Mouse (Mus musculus) liver, adult 2 months (tissue): ENCODE measurements around the gene Fam69a. TPM values are rescaled to one million over a fixed set of nuclear protein-coding genes. Genes with fewer than 3 reads are reported as not detected.
"Not testable (repeated sequence)": the region's sequence is repeated elsewhere in the genome, so short reads cannot be mapped to it uniquely, and the experiment has no call there.

Experiments
- DNase-seq: peaks from one replicate; pipeline ENCODE4 v3.0.0-alpha.2; 2011; ENCODE audit warnings: low read depth, low spot score; ENCODE audit errors: extremely low read depth
- H3K27ac ChIP-seq: fragments of 200-500 bp; replicated peaks from 2 replicates; pipeline ENCODE4 v1.5.1; 2012; ENCODE audit warnings: low read depth, mild to moderate bottlenecking, control low read depth, inconsistent platforms, low read length; ENCODE audit not compliant: insufficient read depth
- H3K27me3 ChIP-seq: fragments of 200-500 bp; 2 replicates; pipeline ENCODE4 v1.6.1; 2012; ENCODE audit warnings: mild to moderate bottlenecking, moderate library complexity, low read length, inconsistent platforms; ENCODE audit not compliant: control insufficient read depth, insufficient read depth
- H3K36me3 ChIP-seq: fragments of 200-500 bp; 2 replicates; pipeline ENCODE4 v1.6.1; 2012; ENCODE audit warnings: low read length, inconsistent platforms; ENCODE audit not compliant: control insufficient read depth, insufficient read depth
- H3K4me1 ChIP-seq: fragments of 200-500 bp; 2 replicates; pipeline ENCODE4 v1.6.1; 2011; ENCODE audit warnings: low read length; ENCODE audit not compliant: control insufficient read depth, insufficient read depth
- H3K4me3 ChIP-seq: fragments of 200-500 bp; 2 replicates; pipeline ENCODE4 v1.5.1; 2011; ENCODE audit warnings: low read depth, mild to moderate bottlenecking, control low read depth, low read length, moderate library complexity; ENCODE audit not compliant: insufficient read depth
- H3K79me2 ChIP-seq: fragments of 200-500 bp; 2 replicates; pipeline ENCODE4 v1.6.1; 2012; ENCODE audit warnings: inconsistent platforms, mild to moderate bottlenecking, low read length, moderate library complexity; ENCODE audit not compliant: control insufficient read depth, insufficient read depth
- H3K9ac ChIP-seq: fragments of 200-500 bp; 2 replicates; pipeline ENCODE4 v1.6.1; 2012; ENCODE audit warnings: low read depth, mild to moderate bottlenecking, control low read depth, inconsistent platforms, low read length
- CTCF ChIP-seq: fragments of 200-500 bp; IDR thresholded peaks from 2 replicates; pipeline ENCODE4 v1.5.1; 2011; ENCODE audit warnings: low read depth, low read length, control low read depth
- POLR2A ChIP-seq: fragments of 200-500 bp; IDR thresholded peaks from 2 replicates; pipeline ENCODE4 v1.6.1; 2011; ENCODE audit warnings: low read length, control low read depth; ENCODE audit not compliant: insufficient read depth; ENCODE audit errors: extremely low read depth
- WGBS: fragments of 180-500 bp; shearing (Covaris S2); methylation state at CpG from one replicate; pipeline ENCODE4 v1.1.7; 2018; 5-methylcytosine and 5-hydroxymethylcytosine counted together
- polyA plus RNA-seq: library from polyadenylated mRNA; depleted of rRNA; stranded (reverse); fragments of >200 nt; gene quantifications from 2 replicates; pipeline ENCODE4 v1.2.3, GENCODE M21; 2012
- total RNA-seq: library from RNA; depleted of rRNA; stranded (reverse); fragments of >200 nt; gene quantifications from 2 replicates; pipeline ENCODE4 v1.2.3, GENCODE M21; 2014

Gene Fam69a
- total and polyA plus RNA-seq, 2 experiments, result 1.4 to 5.3 TPM

- Histone ChIP-seq H3K4me3 (no peak overlapping the region), H3K79me2 (peaks cover 2% of the 10 kb centered on the region; the same call in 1 of the 2 replicates), H3K9ac (no peak overlapping the region), H3K27me3 (no peaks in the 10 kb centered on the region), H3K4me1 (peaks cover 8% of the 10 kb centered on the region), H3K36me3 (no peaks in the 10 kb centered on the region), H3K27ac (no peak overlapping the region)
- 78% methylated on average over 3 of the region's 3 CpGs for WGBS
- no peak for TF ChIP-seq CTCF
- TF ChIP-seq POLR2A, result no peak
- no peak for DNase-seq
These were observed 9.1 kb downstream of the Fam69a start for GRCm38 (mm10) chr5:107977640-107978288.

- Histone ChIP-seq H3K36me3 (no peaks in the 10 kb centered on the region), H3K9ac (no peak overlapping the region), H3K4me3 (no peak overlapping the region), H3K79me2 (peaks cover 2% of the 10 kb centered on the region; the same call in 1 of the 2 replicates), H3K27me3 (no peaks in the 10 kb centered on the region), H3K27ac (no peak overlapping the region), H3K4me1 (no peaks in the 10 kb centered on the region; the same call in 1 of the 2 replicates)
- DNase-seq, result no peak
- TF ChIP-seq CTCF (no peak), POLR2A (no peak)
- 79% methylated on average over 2 of the region's 2 CpGs for WGBS
These were observed 13.6 kb downstream of the Fam69a start for GRCm38 (mm10) chr5:107973310-107973709.

- H3K27ac ChIP-seq, result no peak overlapping the region
- WGBS, result 90% methylated on average over 13 of the region's 13 CpGs
- no peak overlapping the region for H3K4me3 ChIP-seq
- H3K9ac ChIP-seq, result no peak overlapping the region
- DNase-seq, result no peak
- H3K36me3 ChIP-seq, result no peaks in the 10 kb centered on the region
- no peaks in the 10 kb centered on the region; the same call in 1 of the 2 replicates for H3K4me1 ChIP-seq
- TF ChIP-seq CTCF, result no peak
- TF ChIP-seq POLR2A, result no peak
- peaks cover 2% of the 10 kb centered on the region; the same call in 1 of the 2 replicates for H3K79me2 ChIP-seq
- no peaks in the 10 kb centered on the region for H3K27me3 ChIP-seq
These were observed 14.2 kb downstream of the Fam69a start for GRCm38 (mm10) chr5:107972444-107973272.

GRCm38 (mm10) chr5:107971069-107971468 lies 15.8 kb downstream of the Fam69a start:
- TF ChIP-seq CTCF, result no peak
- TF ChIP-seq POLR2A, result no peak
- H3K4me1 ChIP-seq, result peaks cover 2% of the 10 kb centered on the region; the same call in 1 of the 2 replicates
- DNase-seq, result no peak
- no peaks in the 10 kb centered on the region for H3K36me3 ChIP-seq
- H3K27me3 ChIP-seq, result no peaks in the 10 kb centered on the region
- H3K79me2 ChIP-seq, result peaks cover 3% of the 10 kb centered on the region; the same call in 1 of the 2 replicates
- H3K27ac ChIP-seq, result no peak overlapping the region
- H3K4me3 ChIP-seq, result no peak overlapping the region
- H3K9ac ChIP-seq, result no peak overlapping the region
- 69% methylated on average over 4 of the region's 4 CpGs for WGBS

GRCm38 (mm10) chr5:107969818-107970217 lies 17.1 kb downstream of the Fam69a start:
- 92% methylated on average over 1 of the region's 1 CpGs for WGBS
- not testable (repeated sequence) for H3K27ac ChIP-seq

GRCm38 (mm10) chr5:107968079-107968478 lies 18.8 kb downstream of the Fam69a start:
- Histone ChIP-seq H3K9ac (no peak overlapping the region), H3K79me2 (peaks cover 3% of the 10 kb centered on the region; the same call in 1 of the 2 replicates), H3K27me3 (no peaks in the 10 kb centered on the region), H3K4me1 (peaks cover 2% of the 10 kb centered on the region), H3K4me3 (no peak overlapping the region), H3K27ac (no peak overlapping the region), H3K36me3 (no peaks in the 10 kb centered on the region)
- WGBS, result 94% methylated on average over 3 of the region's 3 CpGs
- TF ChIP-seq POLR2A (no peak), CTCF (no peak)
- DNase-seq, result no peak

More at GRCm38 (mm10) chr5:107969818-107970217, 17.1 kb downstream of the Fam69a start:
- H3K9ac ChIP-seq, H3K27me3 ChIP-seq, H3K79me2 ChIP-seq, H3K4me1 ChIP-seq, H3K36me3 ChIP-seq, DNase-seq, H3K4me3 ChIP-seq: not testable (repeated sequence)
